Mouse (Mus musculus): ENCODE results near the gene Hmcn2.

GRCm38 (mm10) chr2:31416968-31417367, 102.8 kb downstream of the Hmcn2 start:
- TF ChIP-seq ZNF384 (IDR thresholded peaks at IDR 0.05; ENCODE audit: low read depth, low read length), result no peak
- no peak for TF ChIP-seq TCF12 (IDR thresholded peaks at IDR 0.05; ENCODE audit: low read depth, low read length)
- TF ChIP-seq EP300 (IDR thresholded peaks at IDR 0.05; ENCODE audit: low read length), result no peak
- no peak for TF ChIP-seq MAX (IDR thresholded peaks at IDR 0.05; ENCODE audit: low read length)
- TF ChIP-seq ETS1 (conservative IDR thresholded peaks at IDR 0.05; ENCODE audit: low read depth, low read length), result no peak
- TF ChIP-seq MAZ (IDR thresholded peaks at IDR 0.05; ENCODE audit: low read depth, low read length), result no peak
- TF ChIP-seq RCOR1 (conservative IDR thresholded peaks at IDR 0.05; ENCODE audit: low read depth, low read length), result no peak
- no peak for TF ChIP-seq CTCF (conservative IDR thresholded peaks at IDR 0.05 in 1 of 2, IDR thresholded peaks at IDR 0.05 in 1 of 2; ENCODE audit: low read depth in 2 of 2, low read length in 2 of 2)
- no peak for TF ChIP-seq ZKSCAN1 (IDR thresholded peaks at IDR 0.05; ENCODE audit: borderline replicate concordance, low read depth, low read length)
- no peak for TF ChIP-seq POLR2A (IDR thresholded peaks at IDR 0.05; ENCODE audit: low read depth, low read length)
- no peak for TF ChIP-seq ELF1 (IDR thresholded peaks at IDR 0.05; ENCODE audit: low read depth, low read length)
- no peak for TF ChIP-seq UBTF (IDR thresholded peaks at IDR 0.05; ENCODE audit: low read depth, low read length)
- TF ChIP-seq USF1 (IDR thresholded peaks at IDR 0.05; ENCODE audit: low read depth, low read length), result no peak
